Mouse (Mus musculus): ENCODE data around the gene Hexim1. TPM values are rescaled to one million over a fixed set of nuclear protein-coding genes. Genes with fewer than 3 reads are reported as not detected.

The Hexim1 gene
- polyA plus RNA-seq, 1 experiment = 5.8 TPM

GRCm38 (mm10) chr11:103073671-103074070, 42.4 kb upstream of the Hexim1 start:
- Histone ChIP-seq H3K4me1 (ENCODE audit: control insufficient read depth, insufficient read depth, low read length) (no peaks in the 10 kb centered on the region; the same call in 1 of the 2 replicates), H3K27ac (ENCODE audit: control insufficient read depth, insufficient read depth, low read depth, low read length) (no peak overlapping the region), H3K36me3 (ENCODE audit: control insufficient read depth, insufficient read depth, low read length) (no peaks in the 10 kb centered on the region; the same call in 1 of the 2 replicates), H3K4me3 (ENCODE audit: control insufficient read depth, low read depth, low read length) (no peak overlapping the region), H3K27me3 (ENCODE audit: control insufficient read depth, insufficient read depth, low read length) (no peaks in the 10 kb centered on the region)
- TF ChIP-seq CTCF (IDR thresholded peaks at IDR 0.05; ENCODE audit: control insufficient read depth, insufficient read depth, insufficient replicate concordance, low read depth, low read length) (no peak), POLR2A (IDR thresholded peaks at IDR 0.05; ENCODE audit: control insufficient read depth, low read depth, low read length) (no peak)

GRCm38 (mm10) chr11:103074121-103074650, 41.8 kb upstream of the Hexim1 start:
- no peaks in the 10 kb centered on the region; the same call in 1 of the 2 replicates for H3K4me1 ChIP-seq (ENCODE audit: control insufficient read depth, insufficient read depth, low read length)
- H3K4me3 ChIP-seq (ENCODE audit: control insufficient read depth, low read depth, low read length) = no peak overlapping the region
- H3K27me3 ChIP-seq (ENCODE audit: control insufficient read depth, insufficient read depth, low read length) = no peaks in the 10 kb centered on the region
- H3K36me3 ChIP-seq (ENCODE audit: control insufficient read depth, insufficient read depth, low read length) = no peaks in the 10 kb centered on the region; the same call in 1 of the 2 replicates
- no peak overlapping the region for H3K27ac ChIP-seq (ENCODE audit: control insufficient read depth, insufficient read depth, low read depth, low read length)
- no peak for TF ChIP-seq CTCF (IDR thresholded peaks at IDR 0.05; ENCODE audit: control insufficient read depth, insufficient read depth, insufficient replicate concordance, low read depth, low read length)
- no peak for TF ChIP-seq POLR2A (IDR thresholded peaks at IDR 0.05; ENCODE audit: control insufficient read depth, low read depth, low read length)

GRCm38 (mm10) chr11:103074796-103075323, 41.2 kb upstream of the Hexim1 start:
- H3K36me3 ChIP-seq (ENCODE audit: control insufficient read depth, insufficient read depth, low read length) = no peaks in the 10 kb centered on the region
- H3K27ac ChIP-seq (ENCODE audit: control insufficient read depth, insufficient read depth, low read depth, low read length) = no peak overlapping the region
- H3K27me3 ChIP-seq (ENCODE audit: control insufficient read depth, insufficient read depth, low read length) = no peaks in the 10 kb centered on the region
- TF ChIP-seq POLR2A (IDR thresholded peaks at IDR 0.05; ENCODE audit: control insufficient read depth, low read depth, low read length) = no peak
- no peak for TF ChIP-seq CTCF (IDR thresholded peaks at IDR 0.05; ENCODE audit: control insufficient read depth, insufficient read depth, insufficient replicate concordance, low read depth, low read length)
- no peaks in the 10 kb centered on the region; the same call in 1 of the 2 replicates for H3K4me1 ChIP-seq (ENCODE audit: control insufficient read depth, insufficient read depth, low read length)
- no peak overlapping the region for H3K4me3 ChIP-seq (ENCODE audit: control insufficient read depth, low read depth, low read length)

- TF ChIP-seq POLR2A (IDR thresholded peaks at IDR 0.05; ENCODE audit: control insufficient read depth, low read depth, low read length) = no peak
- Histone ChIP-seq H3K27me3 (ENCODE audit: control insufficient read depth, insufficient read depth, low read length) (no peaks in the 10 kb centered on the region), H3K4me1 (ENCODE audit: control insufficient read depth, insufficient read depth, low read length) (peaks cover 10% of the 10 kb centered on the region), H3K36me3 (ENCODE audit: control insufficient read depth, insufficient read depth, low read length) (no peaks in the 10 kb centered on the region), H3K4me3 (ENCODE audit: control insufficient read depth, low read depth, low read length) (no peak overlapping the region), H3K27ac (ENCODE audit: control insufficient read depth, insufficient read depth, low read depth, low read length) (no peak overlapping the region)
Observed at GRCm38 (mm10) chr11:103076010-103076409, 40.0 kb upstream of the Hexim1 start.

GRCm38 (mm10) chr11:103076581-103076980, 39.5 kb upstream of the Hexim1 start:
- H3K27ac ChIP-seq (ENCODE audit: control insufficient read depth, insufficient read depth, low read depth, low read length) = no peak overlapping the region
- no peak overlapping the region for H3K4me3 ChIP-seq (ENCODE audit: control insufficient read depth, low read depth, low read length)
- H3K36me3 ChIP-seq (ENCODE audit: control insufficient read depth, insufficient read depth, low read length) = no peaks in the 10 kb centered on the region
- peaks cover 10% of the 10 kb centered on the region for H3K4me1 ChIP-seq (ENCODE audit: control insufficient read depth, insufficient read depth, low read length)
- TF ChIP-seq POLR2A (IDR thresholded peaks at IDR 0.05; ENCODE audit: control insufficient read depth, low read depth, low read length) = no peak
- no peak for TF ChIP-seq CTCF (IDR thresholded peaks at IDR 0.05; ENCODE audit: control insufficient read depth, insufficient read depth, insufficient replicate concordance, low read depth, low read length)
- H3K27me3 ChIP-seq (ENCODE audit: control insufficient read depth, insufficient read depth, low read length) = no peaks in the 10 kb centered on the region

- Histone ChIP-seq H3K27me3 (ENCODE audit: control insufficient read depth, insufficient read depth, low read length) (no peaks in the 10 kb centered on the region), H3K4me1 (ENCODE audit: control insufficient read depth, insufficient read depth, low read length) (peaks cover 10% of the 10 kb centered on the region), H3K27ac (ENCODE audit: control insufficient read depth, insufficient read depth, low read depth, low read length) (no peak overlapping the region), H3K4me3 (ENCODE audit: control insufficient read depth, low read depth, low read length) (no peak overlapping the region), H3K36me3 (ENCODE audit: control insufficient read depth, insufficient read depth, low read length) (no peaks in the 10 kb centered on the region)
- TF ChIP-seq POLR2A (IDR thresholded peaks at IDR 0.05; ENCODE audit: control insufficient read depth, low read depth, low read length) = no peak
- no peak for TF ChIP-seq CTCF (IDR thresholded peaks at IDR 0.05; ENCODE audit: control insufficient read depth, insufficient read depth, insufficient replicate concordance, low read depth, low read length)
Observed at GRCm38 (mm10) chr11:103078131-103078530, 37.9 kb upstream of the Hexim1 start.

GRCm38 (mm10) chr11:103080323-103081091, 35.5 kb upstream of the Hexim1 start:
- Histone ChIP-seq H3K36me3 (ENCODE audit: control insufficient read depth, insufficient read depth, low read length) (no peaks in the 10 kb centered on the region), H3K27me3 (ENCODE audit: control insufficient read depth, insufficient read depth, low read length) (no peaks in the 10 kb centered on the region), H3K4me3 (ENCODE audit: control insufficient read depth, low read depth, low read length) (peak overlapping the region; percentile 0), H3K4me1 (ENCODE audit: control insufficient read depth, insufficient read depth, low read length) (peaks cover 10% of the 10 kb centered on the region), H3K27ac (ENCODE audit: control insufficient read depth, insufficient read depth, low read depth, low read length) (no peak overlapping the region)
- TF ChIP-seq CTCF (IDR thresholded peaks at IDR 0.05; ENCODE audit: control insufficient read depth, insufficient read depth, insufficient replicate concordance, low read depth, low read length) (no peak), POLR2A (IDR thresholded peaks at IDR 0.05; ENCODE audit: control insufficient read depth, low read depth, low read length) (no peak)
